Mouse (Mus musculus) neural tube, embryonic 11.5 days (tissue): Measurements from ENCODE around the gene Dhx30. TPM values are rescaled to one million over a fixed set of nuclear protein-coding genes. Genes with fewer than 3 reads are reported as not detected.

ENCODE experiments used
- ATAC-seq: fragments of 200-750 bp; cut with Nextera tagmentation; 2 replicates; pipeline ENCODE4 v1.8.0; 2017; ENCODE audit warnings: moderate number of reproducible peaks, mild to moderate bottlenecking, moderate TSS enrichment, moderate library complexity; ENCODE audit not compliant: insufficient read depth, low FRiP score, low TSS enrichment
- DNase-seq: peaks from one replicate; pipeline ENCODE4 v3.0.0-alpha.2; 2015; ENCODE audit warnings: low spot score
- H3K27ac ChIP-seq: fragments of 300-500 bp; sonication (generic); 2 replicates; pipeline ENCODE4 v1.5.1; 2014; ENCODE audit warnings: low read depth, mild to moderate bottlenecking, low read length
- H3K27me3 ChIP-seq: fragments of 300-500 bp; sonication (generic); 2 replicates; pipeline ENCODE4 v1.6.1; 2014; ENCODE audit warnings: mild to moderate bottlenecking, low read length, mixed read lengths; ENCODE audit not compliant: control insufficient read depth, insufficient read depth
- H3K36me3 ChIP-seq: fragments of 300-500 bp; sonication (generic); 2 replicates; pipeline ENCODE4 v1.6.1; 2014; ENCODE audit warnings: mild to moderate bottlenecking, low read length, moderate library complexity, mixed read lengths; ENCODE audit not compliant: control insufficient read depth, insufficient read depth
- H3K4me1 ChIP-seq: fragments of 300-500 bp; sonication (generic); 2 replicates; pipeline ENCODE4 v1.6.1; 2014; ENCODE audit warnings: low read length, mixed read lengths; ENCODE audit not compliant: control insufficient read depth, insufficient read depth
- H3K4me2 ChIP-seq: fragments of 300-500 bp; sonication (generic); 2 replicates; pipeline ENCODE4 v1.6.1; 2014; ENCODE audit warnings: low read depth, mild to moderate bottlenecking, moderate library complexity
- H3K4me3 ChIP-seq: fragments of 300-500 bp; sonication (generic); 2 replicates; pipeline ENCODE4 v1.5.1; 2014; ENCODE audit warnings: low read depth, low read length
- H3K9ac ChIP-seq: fragments of 300-500 bp; sonication (generic); 2 replicates; pipeline ENCODE4 v1.6.1; 2014; ENCODE audit warnings: mild to moderate bottlenecking, low read length
- H3K9me3 ChIP-seq: fragments of 300-500 bp; sonication (generic); 2 replicates; pipeline ENCODE4 v1.6.1; 2016; ENCODE audit warnings: low read length; ENCODE audit not compliant: control insufficient read depth
- WGBS: fragments of 180-500 bp; shearing (Covaris S2); extraction: QIAGEN DNeasy Blood & Tissue Kit; methylation state at CpG from one replicate; pipeline ENCODE4 v1.1.7; 2014; 5-methylcytosine and 5-hydroxymethylcytosine counted together
- polyA plus RNA-seq: library from polyadenylated mRNA; unstranded; fragments of >200 nt; fragmentation: Nextera tagmentation; extraction: Ambion mirVana; gene quantifications from 2 replicates; pipeline ENCODE4 v1.2.1, GENCODE M21; 2014

Gene Dhx30
- polyA plus RNA-seq, 1 experiment from 2014 or later: 178 TPM

DNA sequence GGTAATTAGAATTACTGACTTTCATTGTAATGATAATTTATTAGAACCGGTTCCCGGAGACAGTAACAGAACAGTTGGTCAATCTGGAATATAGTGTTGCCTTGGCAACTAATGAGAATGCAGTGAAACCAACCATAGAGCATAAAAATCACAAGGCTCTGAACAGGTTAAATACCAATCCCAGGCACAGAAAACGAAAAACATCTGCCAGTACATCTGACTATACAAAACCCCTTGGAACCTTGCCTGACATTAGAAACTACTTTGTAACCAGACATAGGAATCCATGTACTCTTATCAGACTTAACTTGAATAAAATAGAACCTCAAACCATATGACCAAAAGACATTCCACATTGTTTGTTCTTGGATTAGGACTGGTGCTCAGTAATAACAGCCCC is 69.8 kb downstream of the Dhx30 start:
- no peak overlapping the region for H3K4me2 ChIP-seq
- DNase-seq (no peak), ATAC-seq (peak; percentile 82)
- no peak overlapping the region for H3K27ac ChIP-seq
- peaks cover 15% of the 10 kb centered on the region for H3K4me1 ChIP-seq
- no peak overlapping the region for H3K4me3 ChIP-seq
- no peak overlapping the region for H3K9ac ChIP-seq
- WGBS: 24% methylated on average over 3 of the region's 3 CpGs
- H3K9me3 ChIP-seq: no peaks in the 10 kb centered on the region
- H3K36me3 ChIP-seq: no peaks in the 10 kb centered on the region
- no peaks in the 10 kb centered on the region for H3K27me3 ChIP-seq

- ATAC-seq: peak; percentile 58; the same call in 1 of the 2 replicates
- no peak overlapping the region for H3K9ac ChIP-seq
- H3K4me1 ChIP-seq: peaks cover 10% of the 10 kb centered on the region; the same call in 1 of the 2 replicates
- no peaks in the 10 kb centered on the region for H3K36me3 ChIP-seq
- DNase-seq: no peak
- H3K27ac ChIP-seq: no peak overlapping the region
- no peaks in the 10 kb centered on the region for H3K27me3 ChIP-seq
- H3K4me3 ChIP-seq: no peak overlapping the region
- no peak overlapping the region for H3K4me2 ChIP-seq
- H3K9me3 ChIP-seq: no peaks in the 10 kb centered on the region
These were observed 70.4 kb downstream of the Dhx30 start for GRCm38 (mm10) chr9:110047260-110047659.

GRCm38 (mm10) chr9:110045763-110046377 is 71.8 kb downstream of the Dhx30 start:
- DNase-seq: no peak

DNA sequence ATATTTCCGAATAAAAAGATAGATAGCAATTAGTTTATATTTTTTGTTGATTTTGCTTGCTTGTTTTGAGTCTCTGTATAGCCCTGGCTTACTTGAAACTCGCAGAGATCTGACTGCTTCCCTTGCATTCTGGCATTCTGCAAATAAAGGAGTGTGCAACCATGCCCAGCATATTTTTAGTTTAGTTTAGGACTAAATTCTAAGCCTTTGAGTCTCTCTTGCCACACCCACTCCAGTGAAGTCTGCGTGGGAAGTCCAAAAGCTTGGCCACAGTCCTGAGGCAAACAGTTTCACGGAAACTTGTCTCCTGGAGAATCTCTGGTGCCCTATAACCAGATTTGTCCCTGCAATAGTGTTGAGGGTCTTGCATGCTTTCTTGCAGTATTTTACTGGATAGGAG is 73.3 kb downstream of the Dhx30 start:
- ATAC-seq: no peak
- 94% methylated on average over 4 of the region's 4 CpGs for WGBS

More at GRCm38 (mm10) chr9:110045763-110046377, 71.8 kb downstream of the Dhx30 start:
- Histone ChIP-seq H3K4me3 (no peak overlapping the region), H3K36me3 (no peaks in the 10 kb centered on the region), H3K9me3 (no peaks in the 10 kb centered on the region), H3K27ac (no peak overlapping the region), H3K27me3 (no peaks in the 10 kb centered on the region), H3K9ac (no peak overlapping the region), H3K4me1 (no peaks in the 10 kb centered on the region), H3K4me2 (no peak overlapping the region)
- no peak for ATAC-seq

GRCm38 (mm10) chr9:110038485-110038884 is 79.1 kb downstream of the Dhx30 start:
- ATAC-seq (no peak), DNase-seq (no peak)
- Histone ChIP-seq H3K27ac (no peak overlapping the region), H3K9ac (no peak overlapping the region), H3K4me1 (no peaks in the 10 kb centered on the region), H3K36me3 (peaks cover 10% of the 10 kb centered on the region; the same call in 1 of the 2 replicates), H3K4me2 (no peak overlapping the region), H3K9me3 (no peaks in the 10 kb centered on the region), H3K27me3 (no peaks in the 10 kb centered on the region), H3K4me3 (no peak overlapping the region)
- WGBS: 89% methylated on average over 2 of the region's 2 CpGs

More for the DNA sequence above, 73.3 kb downstream of the Dhx30 start:
- H3K27ac ChIP-seq: no peak overlapping the region
- no peaks in the 10 kb centered on the region for H3K27me3 ChIP-seq
- no peak overlapping the region for H3K9ac ChIP-seq
- H3K36me3 ChIP-seq: no peaks in the 10 kb centered on the region
- no peak for DNase-seq
- no peaks in the 10 kb centered on the region for H3K4me1 ChIP-seq
- H3K9me3 ChIP-seq: no peaks in the 10 kb centered on the region
- no peak overlapping the region for H3K4me2 ChIP-seq
- H3K4me3 ChIP-seq: no peak overlapping the region

DNA sequence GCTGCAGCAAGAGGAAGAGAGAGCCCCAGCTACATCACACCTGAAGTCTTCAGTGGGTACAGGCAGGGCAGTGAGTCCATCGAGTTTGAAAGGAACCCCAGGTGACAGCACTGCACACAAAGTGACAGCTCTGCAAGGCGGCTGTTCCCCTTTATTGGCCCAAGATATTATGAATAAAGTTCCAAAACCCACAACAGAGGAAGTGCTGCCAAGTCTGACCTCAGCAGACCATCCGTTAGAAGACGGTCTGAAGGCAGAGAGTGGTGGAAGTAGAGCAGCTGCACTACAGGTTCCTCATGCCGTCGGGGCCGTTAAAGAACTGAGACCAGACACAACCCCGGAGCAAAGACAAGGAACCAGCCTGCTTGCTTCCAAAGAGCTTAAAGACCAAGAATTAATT is 79.7 kb downstream of the Dhx30 start:
- H3K27ac ChIP-seq: no peak overlapping the region
- H3K4me2 ChIP-seq: no peak overlapping the region
- peaks cover 10% of the 10 kb centered on the region; the same call in 1 of the 2 replicates for H3K36me3 ChIP-seq
- no peaks in the 10 kb centered on the region for H3K9me3 ChIP-seq
- ATAC-seq (no peak), DNase-seq (no peak)
- H3K4me3 ChIP-seq: no peak overlapping the region
- H3K27me3 ChIP-seq: no peaks in the 10 kb centered on the region
- no peaks in the 10 kb centered on the region for H3K4me1 ChIP-seq
- 92% methylated on average over 8 of the region's 8 CpGs for WGBS
- H3K9ac ChIP-seq: no peak overlapping the region

DNA sequence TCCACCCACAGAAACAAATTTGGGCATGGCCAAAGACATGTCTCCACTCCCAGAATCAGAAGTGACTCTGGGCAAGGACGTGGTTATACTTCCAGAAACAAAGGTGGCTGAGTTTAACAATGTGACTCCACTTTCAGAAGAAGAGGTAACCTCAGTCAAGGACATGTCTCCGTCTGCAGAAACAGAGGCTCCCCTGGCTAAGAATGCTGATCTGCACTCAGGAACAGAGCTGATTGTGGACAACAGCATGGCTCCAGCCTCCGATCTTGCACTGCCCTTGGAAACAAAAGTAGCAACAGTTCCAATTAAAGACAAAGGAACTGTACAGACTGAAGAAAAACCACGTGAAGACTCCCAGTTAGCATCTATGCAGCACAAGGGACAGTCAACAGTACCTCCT is 82.5 kb downstream of the Dhx30 start:
- 92% methylated on average over 4 of the region's 4 CpGs for WGBS
- H3K9ac ChIP-seq: no peak overlapping the region
- H3K9me3 ChIP-seq: no peaks in the 10 kb centered on the region
- H3K27ac ChIP-seq: no peak overlapping the region
- DNase-seq (no peak), ATAC-seq (no peak)
- no peaks in the 10 kb centered on the region for H3K27me3 ChIP-seq
- H3K4me3 ChIP-seq: no peak overlapping the region
- peaks cover 10% of the 10 kb centered on the region; the same call in 1 of the 2 replicates for H3K36me3 ChIP-seq
- H3K4me1 ChIP-seq: no peaks in the 10 kb centered on the region
- no peak overlapping the region for H3K4me2 ChIP-seq

Other genes starting within 250 kb of the Dhx30 start
- 35.4 and 37.9 TPM in 2 replicates for gene Cdc25a, start 242.3 kb downstream of the Dhx30 start, polyA plus RNA-seq
- gene Map4, start 186.4 kb downstream of the Dhx30 start, polyA plus RNA-seq: 116 and 129 TPM in 2 replicates
- 157 and 167 TPM in 2 replicates for gene Smarcc1, start 122 bp downstream of the Dhx30 start, polyA plus RNA-seq
- 19.6 and 21.3 TPM in 2 replicates for gene Cspg5, start 126.0 kb upstream of the Dhx30 start, polyA plus RNA-seq
- gene Elp6, start 187.3 kb upstream of the Dhx30 start, polyA plus RNA-seq: 39.0 and 43.2 TPM in 2 replicates
- gene Scap, start 215.5 kb upstream of the Dhx30 start, polyA plus RNA-seq: 25.9 and 29.2 TPM in 2 replicates